Mouse (Mus musculus) stomach, embryonic 14.5 days (tissue): ENCODE data around the gene Armcx1. TPM values are rescaled to one million over a fixed set of nuclear protein-coding genes. Genes with fewer than 3 reads are reported as not detected.

Experiments used
- microRNA-seq: library from miRNA; unstranded; fragments of <30 nt; microRNA quantifications from one replicate; pipeline ENCODE4, GENCODE M21; 2016
- polyA plus RNA-seq: library from polyadenylated mRNA; unstranded; fragments of >200 nt; fragmentation: Nextera tagmentation; extraction: Ambion mirVana; gene quantifications from 2 replicates; pipeline ENCODE4 v1.2.1, GENCODE M21; 2014

The Armcx1 gene
- polyA plus RNA-seq, 1 experiment from 2014 or later, result 52.0 TPM

Small RNAs within 50 kb of the gene (microRNA-seq; reads per million reads assigned to microRNA genes)
- gene Mir7093, result 0.78 reads per million

Other genes with a start within 250 kb of the Armcx1 start
- gene Taf7l, start 241.5 kb upstream of the Armcx1 start, polyA plus RNA-seq, result 0.13 TPM in 1 of 2 replicates, not detected in the other
- 71.0 and 81.2 TPM in 2 replicates for gene Timm8a1, start 176.1 kb upstream of the Armcx1 start, polyA plus RNA-seq
- gene Btk, start 134.4 kb upstream of the Armcx1 start, polyA plus RNA-seq, result 0.29 and 1.2 TPM in 2 replicates
- 561 and 566 TPM in 2 replicates for gene Rpl36a, start 132.3 kb upstream of the Armcx1 start, polyA plus RNA-seq
- gene Gla, start 116.8 kb upstream of the Armcx1 start, polyA plus RNA-seq, result 4.9 and 7.6 TPM in 2 replicates
- 83.6 and 84.8 TPM in 2 replicates for gene Hnrnph2, start 116.8 kb upstream of the Armcx1 start, polyA plus RNA-seq
- gene Armcx4, start 31.4 kb upstream of the Armcx1 start, polyA plus RNA-seq, result 5.8 and 6.1 TPM in 2 replicates
- 30.5 and 30.8 TPM in 2 replicates for gene Armcx6, start 33.5 kb downstream of the Armcx1 start, polyA plus RNA-seq
- 79.8 and 84.8 TPM in 2 replicates for gene Armcx3, start 38.6 kb downstream of the Armcx1 start, polyA plus RNA-seq
- 71.5 and 74.0 TPM in 2 replicates for gene Armcx2, start 91.3 kb downstream of the Armcx1 start, polyA plus RNA-seq
- gene Nxf2, start 246.8 kb downstream of the Armcx1 start, polyA plus RNA-seq, result 0.78 and 0.81 TPM in 2 replicates